Mouse (Mus musculus) stomach, embryonic 16.5 days (tissue): ENCODE data around the gene Mn1. TPM values are rescaled to one million over a fixed set of nuclear protein-coding genes. Genes with fewer than 3 reads are reported as not detected.

ENCODE experiments used
- ATAC-seq: fragments of 200-750 bp; cut with Nextera tagmentation; 2 replicates; pipeline ENCODE4 v1.8.0; 2017; ENCODE audit warnings: moderate number of reproducible peaks, moderate TSS enrichment; ENCODE audit not compliant: insufficient read depth, low FRiP score
- H3K27ac ChIP-seq: fragments of 300-500 bp; sonication (generic); 2 replicates; pipeline ENCODE4 v1.5.1; 2014; ENCODE audit warnings: low read length
- H3K27me3 ChIP-seq: fragments of 300-500 bp; sonication (generic); 2 replicates; pipeline ENCODE4 v1.6.1; 2014; ENCODE audit warnings: low read length, control low read depth, mixed read lengths; ENCODE audit not compliant: control insufficient read depth, insufficient read depth
- H3K36me3 ChIP-seq: fragments of 300-500 bp; sonication (generic); 2 replicates; pipeline ENCODE4 v1.6.1; 2014; ENCODE audit warnings: low read length; ENCODE audit not compliant: control insufficient read depth, insufficient read depth
- H3K4me1 ChIP-seq: fragments of 300-500 bp; sonication (generic); 2 replicates; pipeline ENCODE4 v1.6.1; 2014; ENCODE audit warnings: low read length, control low read depth, mixed read lengths; ENCODE audit not compliant: control insufficient read depth, insufficient read depth
- H3K4me2 ChIP-seq: fragments of 300-500 bp; sonication (generic); 2 replicates; pipeline ENCODE4 v1.6.1; 2014; ENCODE audit warnings: low read depth, low read length, mixed read lengths
- H3K4me3 ChIP-seq: fragments of 300-500 bp; sonication (generic); replicated peaks from 2 replicates; pipeline ENCODE4 v1.5.1; 2014; ENCODE audit warnings: mild to moderate bottlenecking, low read length
- H3K9ac ChIP-seq: fragments of 300-500 bp; sonication (generic); 2 replicates; pipeline ENCODE4 v1.6.1; 2014; ENCODE audit warnings: low read length
- H3K9me3 ChIP-seq: fragments of 300-500 bp; sonication (generic); replicated peaks from 2 replicates; pipeline ENCODE4 v1.6.1; 2016; ENCODE audit warnings: low read length, control low read depth; ENCODE audit not compliant: control insufficient read depth
- WGBS: fragments of 180-500 bp; shearing (Covaris S2); extraction: QIAGEN DNeasy Blood & Tissue Kit; methylation state at CpG from one replicate; pipeline ENCODE4 v1.1.7; 2014; 5-methylcytosine and 5-hydroxymethylcytosine counted together
- polyA plus RNA-seq: library from polyadenylated mRNA; unstranded; fragments of >200 nt; fragmentation: Nextera tagmentation; extraction: Ambion mirVana; gene quantifications from 2 replicates; pipeline ENCODE4 v1.2.1, GENCODE M21; 2015

Mn1 gene
- polyA plus RNA-seq, 1 experiment from 2014 or later, result 11.1 TPM

- no peak overlapping the region for H3K4me2 ChIP-seq
- H3K27ac ChIP-seq, result no peak overlapping the region
- no peak overlapping the region for H3K4me3 ChIP-seq
- whole genome bisulfite sequencing, result 81% methylated on average over 5 of the region's 5 CpGs
- no peak overlapping the region for H3K9ac ChIP-seq
- no peak for ATAC-seq
- H3K36me3 ChIP-seq, result 0 out of 2 replicates have a peak, but pooled peaks cover 4% of the 10 kb centered on the region
- H3K4me1 ChIP-seq, result no peaks in the 10 kb centered on the region
- H3K27me3 ChIP-seq, result no peaks in the 10 kb centered on the region
- no peaks in the 10 kb centered on the region for H3K9me3 ChIP-seq
Observed at GRCm38 (mm10) chr5:111454240-111454639, 37.1 kb downstream of the Mn1 start.

DNA sequence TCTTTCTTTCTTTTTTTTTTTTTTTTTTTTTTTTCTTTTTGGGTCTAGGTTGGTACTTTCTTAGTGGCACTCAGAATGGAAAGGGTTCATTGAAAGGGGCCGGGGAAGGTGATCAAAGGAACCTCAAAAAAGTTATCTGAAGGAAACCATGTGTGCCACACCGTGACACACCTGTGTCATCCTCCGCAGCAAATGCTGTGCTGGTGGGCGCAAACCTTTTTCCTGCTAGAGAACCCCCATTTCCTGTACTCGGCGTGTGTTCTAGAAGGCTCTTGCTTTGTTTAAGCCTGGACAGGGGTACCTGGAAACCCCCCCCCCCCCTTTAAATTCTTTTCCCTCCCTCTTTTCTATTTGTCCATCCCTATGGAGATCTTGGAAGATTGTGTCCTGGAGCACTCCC, 37.7 kb downstream of the Mn1 start:
- Histone ChIP-seq H3K9me3 (no peaks in the 10 kb centered on the region), H3K27ac (no peak overlapping the region), H3K4me1 (no peaks in the 10 kb centered on the region), H3K4me3 (no peak overlapping the region), H3K27me3 (no peaks in the 10 kb centered on the region), H3K9ac (no peak overlapping the region), H3K4me2 (no peak overlapping the region), H3K36me3 (0 out of 2 replicates have a peak, but pooled peaks cover 4% of the 10 kb centered on the region)
- no peak for ATAC-seq
- WGBS, result 84% methylated on average over 6 of the region's 6 CpGs

GRCm38 (mm10) chr5:111458675-111459074, 41.5 kb downstream of the Mn1 start:
- H3K27me3 ChIP-seq, result no peaks in the 10 kb centered on the region
- no peak overlapping the region for H3K4me2 ChIP-seq
- WGBS, result 92% methylated on average over 6 of the region's 6 CpGs
- no peak overlapping the region for H3K27ac ChIP-seq
- H3K9ac ChIP-seq, result no peak overlapping the region
- no peak overlapping the region for H3K4me3 ChIP-seq
- no peak for ATAC-seq
- no peaks in the 10 kb centered on the region for H3K9me3 ChIP-seq
- 0 out of 2 replicates have a peak, but pooled peaks cover 4% of the 10 kb centered on the region for H3K36me3 ChIP-seq
- H3K4me1 ChIP-seq, result no peaks in the 10 kb centered on the region

DNA sequence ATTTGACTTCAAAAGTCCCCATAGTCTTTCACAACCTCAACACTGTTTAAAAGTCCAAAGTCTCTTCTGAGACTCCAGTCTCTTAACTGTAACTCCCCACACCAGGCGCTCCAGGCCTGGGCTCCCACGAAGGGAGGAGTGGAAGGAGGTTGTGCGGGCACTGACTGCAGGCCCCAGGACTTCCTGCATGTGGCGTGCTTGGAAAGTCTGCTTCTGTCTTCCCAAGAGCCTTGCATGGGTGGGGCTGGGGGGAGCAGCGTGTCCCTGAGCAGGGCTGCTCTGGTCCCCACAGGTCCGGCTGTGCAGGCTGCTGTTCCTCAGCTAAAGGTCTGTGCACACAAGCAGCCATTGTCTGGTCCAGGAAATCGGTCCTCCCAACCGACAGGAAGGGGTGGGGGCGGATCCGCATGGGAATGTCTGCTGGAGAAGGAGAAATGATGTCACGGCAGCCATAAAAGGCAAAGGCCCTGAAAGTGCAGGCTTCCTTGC, 48.7 kb downstream of the Mn1 start:
- Histone ChIP-seq H3K9me3 (no peaks in the 10 kb centered on the region; the same call in 1 of the 2 replicates), H3K4me2 (no peak overlapping the region), H3K27ac (peak overlapping the region; percentile 15; the same call in 1 of the 2 replicates), H3K27me3 (no peaks in the 10 kb centered on the region), H3K36me3 (no peaks in the 10 kb centered on the region), H3K4me3 (no peak overlapping the region), H3K9ac (no peak overlapping the region), H3K4me1 (no peaks in the 10 kb centered on the region)
- 54% methylated on average over 11 of the region's 11 CpGs for WGBS
- ATAC-seq, result peak; percentile 81

DNA sequence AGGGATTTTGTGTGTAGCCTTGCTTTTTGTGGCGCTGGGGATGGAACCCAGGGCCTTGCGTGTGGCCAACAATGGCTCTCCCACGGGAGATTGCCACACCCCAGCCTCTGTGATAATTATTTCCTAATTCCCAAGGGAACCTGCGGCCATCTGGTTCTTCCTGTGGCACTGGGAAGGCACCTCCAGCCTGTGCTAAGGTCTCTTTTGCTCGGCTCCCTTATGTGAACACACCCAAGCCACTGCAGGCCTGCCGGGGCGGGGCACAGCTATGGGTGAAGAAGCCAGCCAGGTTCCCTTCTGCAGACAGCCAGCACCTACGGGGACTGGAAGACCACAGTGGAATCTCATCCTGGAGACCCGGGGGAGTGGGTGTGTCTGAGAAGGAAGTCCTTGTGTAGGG, 49.3 kb downstream of the Mn1 start:
- peak; percentile 54; the same call in 1 of the 2 replicates for ATAC-seq
- Histone ChIP-seq H3K27me3 (no peaks in the 10 kb centered on the region), H3K9me3 (no peaks in the 10 kb centered on the region; the same call in 1 of the 2 replicates), H3K4me1 (no peaks in the 10 kb centered on the region), H3K4me3 (no peak overlapping the region), H3K4me2 (no peak overlapping the region), H3K9ac (no peak overlapping the region), H3K27ac (no peak overlapping the region; the same call in 1 of the 2 replicates), H3K36me3 (no peaks in the 10 kb centered on the region)
- 63% methylated on average over 9 of the region's 9 CpGs for WGBS

- H3K9me3 ChIP-seq, result no peaks in the 10 kb centered on the region; the same call in 1 of the 2 replicates
- no peaks in the 10 kb centered on the region for H3K36me3 ChIP-seq
- no peaks in the 10 kb centered on the region for H3K4me1 ChIP-seq
- H3K9ac ChIP-seq, result no peak overlapping the region
- H3K4me2 ChIP-seq, result no peak overlapping the region
- WGBS, result 38% methylated on average over 5 of the region's 5 CpGs
- ATAC-seq, result no peak
- H3K4me3 ChIP-seq, result no peak overlapping the region
- no peaks in the 10 kb centered on the region for H3K27me3 ChIP-seq
- no peak overlapping the region for H3K27ac ChIP-seq
Observed at GRCm38 (mm10) chr5:111467699-111468098, 50.5 kb downstream of the Mn1 start.

- Histone ChIP-seq H3K4me1 (no peaks in the 10 kb centered on the region), H3K27me3 (no peaks in the 10 kb centered on the region), H3K36me3 (no peaks in the 10 kb centered on the region), H3K4me2 (no peak overlapping the region), H3K9me3 (no peaks in the 10 kb centered on the region; the same call in 1 of the 2 replicates), H3K27ac (no peak overlapping the region), H3K9ac (no peak overlapping the region), H3K4me3 (no peak overlapping the region)
- no peak for ATAC-seq
- WGBS, result 52% methylated on average over 7 of the region's 7 CpGs
Observed at GRCm38 (mm10) chr5:111469195-111469882, 52.2 kb downstream of the Mn1 start.

DNA sequence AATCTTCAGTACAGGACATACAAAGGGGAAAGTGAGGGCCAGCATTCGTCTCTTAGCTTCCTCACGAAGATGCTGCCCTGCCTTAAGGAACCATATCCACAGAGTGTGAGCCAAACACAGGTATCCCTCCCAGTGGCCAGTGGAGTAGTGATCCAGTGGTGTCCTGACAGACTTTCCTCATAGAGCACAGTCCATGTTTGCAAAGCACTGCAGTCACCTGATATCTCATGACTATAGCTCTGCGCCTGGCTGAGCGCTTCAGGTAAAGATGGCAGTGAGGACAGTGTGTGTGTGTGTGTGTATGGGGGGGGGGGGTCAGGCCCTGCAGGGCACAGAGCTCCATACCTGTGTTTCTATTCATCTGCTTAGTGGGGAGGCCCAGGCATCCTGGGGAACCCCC, 53.7 kb downstream of the Mn1 start:
- no peaks in the 10 kb centered on the region for H3K36me3 ChIP-seq
- no peak overlapping the region for H3K4me2 ChIP-seq
- no peak overlapping the region for H3K27ac ChIP-seq
- no peak overlapping the region for H3K4me3 ChIP-seq
- H3K9me3 ChIP-seq, result no peaks in the 10 kb centered on the region
- no peak for ATAC-seq
- 85% methylated on average over 4 of the region's 4 CpGs for WGBS
- H3K27me3 ChIP-seq, result no peaks in the 10 kb centered on the region
- H3K9ac ChIP-seq, result no peak overlapping the region
- no peaks in the 10 kb centered on the region for H3K4me1 ChIP-seq

DNA sequence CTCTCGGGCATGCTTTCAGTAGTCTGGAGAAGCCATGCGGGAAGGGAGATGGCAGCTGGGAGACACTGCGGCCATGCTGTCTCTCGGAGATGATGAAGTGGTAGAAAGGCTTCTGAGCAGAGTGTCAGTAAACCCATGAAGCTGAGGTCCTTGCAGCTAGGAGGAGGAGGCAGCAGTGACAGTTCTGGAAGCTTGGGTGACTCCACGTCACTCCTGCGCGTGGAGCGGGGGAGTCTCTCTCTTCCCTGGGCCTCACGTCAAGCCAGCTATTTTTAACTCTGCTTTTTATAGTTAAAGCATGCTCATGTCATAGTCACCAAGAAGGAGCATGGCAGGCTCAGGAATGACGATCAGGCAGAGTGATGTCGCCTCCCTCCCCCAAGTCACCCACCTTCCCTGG, 56.3 kb downstream of the Mn1 start:
- no peaks in the 10 kb centered on the region for H3K36me3 ChIP-seq

More for the DNA sequence above, 56.3 kb downstream of the Mn1 start:
- Histone ChIP-seq H3K4me2 (no peak overlapping the region), H3K9me3 (no peaks in the 10 kb centered on the region), H3K4me3 (no peak overlapping the region), H3K9ac (no peak overlapping the region), H3K4me1 (no peaks in the 10 kb centered on the region), H3K27ac (no peak overlapping the region), H3K27me3 (no peaks in the 10 kb centered on the region)
- WGBS, result 67% methylated on average over 11 of the region's 11 CpGs
- no peak for ATAC-seq
